Mouse (Mus musculus) brain, embryonic 14.5 days (tissue): Measurements from ENCODE around the gene Gstt4.

ENCODE experiments used
- CTCF ChIP-seq: fragments of 200-500 bp; IDR thresholded peaks from 2 replicates; pipeline ENCODE4 v1.5.1; 2012; ENCODE audit warnings: inconsistent platforms, mild to moderate bottlenecking, moderate library complexity, borderline replicate concordance; ENCODE audit not compliant: insufficient read depth, insufficient read length; ENCODE audit errors: extremely low read depth
- POLR2A ChIP-seq: fragments of 200-500 bp; IDR thresholded peaks from 2 replicates; pipeline ENCODE4 v1.6.1; 2012; ENCODE audit warnings: mild to moderate bottlenecking, inconsistent platforms, borderline replicate concordance; ENCODE audit not compliant: poor library complexity, insufficient read depth, insufficient read length, severe bottlenecking; ENCODE audit errors: extremely low read depth

- TF ChIP-seq CTCF (no peak), POLR2A (no peak)
Observed at GRCm38 (mm10) chr10:75852539-75853125, 30.3 kb upstream of the Gstt4 start.
